17 mouse cellular contexts compared by ENCODE assay signal in the genomic region with DNA sequence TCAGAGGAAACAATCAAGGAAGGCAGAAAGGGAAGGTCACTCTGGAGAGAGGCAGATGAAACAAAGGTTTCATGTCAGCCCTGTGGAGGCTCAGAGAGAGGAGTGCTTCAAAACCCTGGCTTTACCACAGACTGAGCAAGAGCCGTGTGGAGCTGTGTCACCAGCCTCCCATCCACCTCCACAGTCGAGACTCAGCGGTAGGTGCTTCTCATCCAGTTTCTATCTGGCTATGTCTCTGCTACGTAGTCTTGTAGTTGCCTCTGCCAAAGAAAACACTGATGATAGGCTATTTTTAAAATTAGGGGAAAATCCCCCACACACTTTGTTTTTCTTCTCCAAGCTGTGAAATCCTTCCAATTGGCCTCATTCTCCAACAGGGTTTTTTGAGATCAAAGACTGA. TPM values are rescaled to one million over a fixed set of nuclear protein-coding genes. Genes with fewer than 3 reads are reported as not detected.
DNase-seq lines count a peak whose midpoint lies in the region; ATAC-seq and TF ChIP-seq lines count a peak whose summit lies in the region.
"Had no signal": no experiment of that assay in that cellular context is flagged by ENCODE, and none has a peak within 500 bp of the region (broad histone marks: within the 10 kb centered on the region; RNA-seq: fewer than 3 reads in every experiment).

No protein-coding gene starts in this region.

- intact Hi-C loops in heart, postnatal 36 days (cut with DNase I): loop anchor here (2.0 kb wide), 1 partner anchor 26 kb away; the partner anchor contains the start of gene Fam117b

- DNase-seq in embryonic facial prominence, embryonic 14.5 days (ENCODE audit: low spot score): peak; percentile 30
- no peak for DNase-seq in embryonic facial prominence, embryonic 10.5 days (ENCODE audit: low spot score)
- no peak for DNase-seq in heart, postnatal 0 days (ENCODE audit: low spot score)
- no peak for DNase-seq in heart, postnatal 36 days
- peak; percentile 45 for DNase-seq in NIH3T3 (ENCODE audit: low read depth)
- peak; percentile 32 for DNase-seq in induced T-regulatory cell, adult 2 months (ENCODE audit: low read depth)
- DNase-seq in left cerebral cortex, adult 8-10 months (ENCODE audit: low spot score in 2 of 2): no peak
- no peak for DNase-seq in spleen, adult 12 weeks (ENCODE audit: low spot score)
- DNase-seq: cerebellum, adult 11 months; cerebellum, postnatal 36 days; kidney, adult 9 months; kidney, postnatal 36 days; lung, postnatal 10 days had no signal

- TF ChIP-seq EP300 in heart, postnatal 0 days (IDR thresholded peaks at IDR 0.05; ENCODE audit: low read depth): no peak

- H3K36me3 ChIP-seq in embryonic facial prominence, embryonic 14.5 days (ENCODE audit: control insufficient read depth, insufficient read depth, low read length): no peaks in the 10 kb centered on the region
- no peaks in the 10 kb centered on the region for H3K36me3 ChIP-seq in embryonic facial prominence, embryonic 10.5 days (replicated peaks)
- H3K36me3 ChIP-seq in heart, postnatal 0 days (replicated peaks; ENCODE audit: control insufficient read depth, insufficient read depth, low read length): no peaks in the 10 kb centered on the region
- H3K36me3 ChIP-seq: limb, embryonic 15.5 days; midbrain, embryonic 15.5 days had no signal

- no peak for TF ChIP-seq CTCF in heart, postnatal 0 days (IDR thresholded peaks at IDR 0.05; ENCODE audit: low read depth)

- H3K27ac ChIP-seq in embryonic facial prominence, embryonic 14.5 days (replicated peaks; ENCODE audit: low read depth, low read length): no peak overlapping the region
- no peak overlapping the region for H3K27ac ChIP-seq in embryonic facial prominence, embryonic 10.5 days (replicated peaks)
- H3K27ac ChIP-seq in heart, postnatal 0 days (ENCODE audit: low read depth): peak overlapping the region; percentile 20; the same call in 1 of the 2 replicates
- H3K27ac ChIP-seq: hindbrain, postnatal 0 days; limb, embryonic 15.5 days; midbrain, embryonic 15.5 days had no signal

- no peak overlapping the region for H3K9ac ChIP-seq in embryonic facial prominence, embryonic 14.5 days (ENCODE audit: low read depth, low read length)
- no peak overlapping the region for H3K9ac ChIP-seq in heart, postnatal 0 days (replicated peaks; ENCODE audit: low read depth, low read length)
- H3K9ac ChIP-seq: limb, embryonic 15.5 days; midbrain, embryonic 15.5 days had no signal

- no peaks in the 10 kb centered on the region for H3K9me3 ChIP-seq in embryonic facial prominence, embryonic 14.5 days (ENCODE audit: control insufficient read depth, low read length)
- no peaks in the 10 kb centered on the region for H3K9me3 ChIP-seq in embryonic facial prominence, embryonic 10.5 days
- H3K9me3 ChIP-seq in heart, postnatal 0 days (replicated peaks; ENCODE audit: control insufficient read depth, low read length): no peaks in the 10 kb centered on the region
- H3K9me3 ChIP-seq: limb, embryonic 15.5 days; midbrain, embryonic 15.5 days had no signal

- no peak overlapping the region for H3K4me3 ChIP-seq in embryonic facial prominence, embryonic 14.5 days (ENCODE audit: low read depth, low read length)
- no peak overlapping the region for H3K4me3 ChIP-seq in embryonic facial prominence, embryonic 10.5 days
- H3K4me3 ChIP-seq in heart, postnatal 0 days (ENCODE audit: low read depth, low read length): no peak overlapping the region
- H3K4me3 ChIP-seq: erythroblast, embryonic 14.5 days; limb, embryonic 15.5 days; midbrain, embryonic 15.5 days had no signal

- no peaks in the 10 kb centered on the region for H3K27me3 ChIP-seq in embryonic facial prominence, embryonic 14.5 days (replicated peaks; ENCODE audit: control insufficient read depth, insufficient read depth, low read length)
- no peaks in the 10 kb centered on the region for H3K27me3 ChIP-seq in embryonic facial prominence, embryonic 10.5 days (replicated peaks; ENCODE audit: low read depth, poor library complexity, severe bottlenecking)
- no peaks in the 10 kb centered on the region for H3K27me3 ChIP-seq in heart, postnatal 0 days (ENCODE audit: control insufficient read depth, insufficient read depth, low read length)
- H3K27me3 ChIP-seq: limb, embryonic 15.5 days; midbrain, embryonic 15.5 days had no signal

- no peak overlapping the region for H3K4me2 ChIP-seq in embryonic facial prominence, embryonic 14.5 days (ENCODE audit: low read depth, low read length)
- H3K4me2 ChIP-seq in heart, postnatal 0 days (ENCODE audit: low read depth, low read length): 0 out of 2 replicates have a peak overlapping the region, but pooled peaks have one; percentile 12
- H3K4me2 ChIP-seq: limb, embryonic 15.5 days; midbrain, embryonic 15.5 days had no signal

- ATAC-seq in embryonic facial prominence, embryonic 14.5 days (ENCODE audit: low read depth): no peak
- no peak for ATAC-seq in heart, postnatal 0 days (ENCODE audit: insufficient read depth, low read depth)
- ATAC-seq: hindbrain, postnatal 0 days; midbrain, embryonic 15.5 days had no signal

- WGBS in embryonic facial prominence, embryonic 14.5 days: 47% methylated on average over 4 of the region's 4 CpGs
- 65% methylated on average over 4 of the region's 4 CpGs for WGBS in embryonic facial prominence, embryonic 10.5 days
- WGBS in heart, postnatal 0 days: 10% methylated on average over 4 of the region's 4 CpGs

- no peaks in the 10 kb centered on the region for H3K4me1 ChIP-seq in embryonic facial prominence, embryonic 14.5 days (ENCODE audit: control insufficient read depth, insufficient read depth, low read length)
- peaks cover 17% of the 10 kb centered on the region for H3K4me1 ChIP-seq in embryonic facial prominence, embryonic 10.5 days
- H3K4me1 ChIP-seq in heart, postnatal 0 days (ENCODE audit: control insufficient read depth, insufficient read depth): peaks cover 11% of the 10 kb centered on the region
- H3K4me1 ChIP-seq: midbrain, embryonic 15.5 days had no signal

RNA-seq across cellular contexts. Expression of gene Fam117b, which starts 25.9 kb away (rescaled TPM):
- polyA plus RNA-seq in embryonic facial prominence, embryonic 14.5 days (2014; fragmentation: Nextera tagmentation; extraction: Ambion mirVana): 10.7 and 11.8 TPM in 2 replicates
- polyA plus RNA-seq in embryonic facial prominence, embryonic 10.5 days (2016; fragmentation: Nextera tagmentation; extraction: Ambion mirVana): 11.2 and 11.5 TPM in 2 replicates
- total RNA-seq in heart, postnatal 0 days (2014; rRNA removed; ENCODE audit: low replicate concordance): 7.3 and 7.7 TPM in 2 replicates
- 2.3 and 2.4 TPM in 2 replicates for polyA plus RNA-seq in heart, postnatal 0 days (2015; fragmentation: Nextera tagmentation; extraction: Ambion mirVana)
- 10 to 100 TPM; 14.3 to 19.3 TPM for total RNA-seq in heart, postnatal 36 days (2021)
- total RNA-seq in left cerebral cortex, adult 8-10 months (2022): 10 to 100 TPM; 54.9 to 60.2 (median 57.9) TPM

Comparison
In these comparisons a context has a peak if more than half of its experiments do, and no peak if none do; other contexts are left out.
1. DNase-seq: peak in embryonic facial prominence, embryonic 14.5 days (single experiment), NIH3T3 (single experiment) and induced T-regulatory cell, adult 2 months (single experiment); none in embryonic facial prominence, embryonic 10.5 days (single experiment), heart, postnatal 0 days (single experiment), heart, postnatal 36 days (0 of 2), left cerebral cortex, adult 8-10 months (0 of 2) and spleen, adult 12 weeks (single experiment).